Mouse (Mus musculus) layer of hippocampus, adult 11-12 months (tissue): ENCODE measurements around the gene Pkd2.

Source experiments
- DNase-seq: peaks from one replicate; pipeline ENCODE4 v3.0.0; 2022; ENCODE audit warnings: low spot score

Gene Pkd2

GRCm38 (mm10) chr5:104465731-104466130 lies 6.5 kb downstream of the Pkd2 start:
- peak; percentile 33 for DNase-seq

DNA sequence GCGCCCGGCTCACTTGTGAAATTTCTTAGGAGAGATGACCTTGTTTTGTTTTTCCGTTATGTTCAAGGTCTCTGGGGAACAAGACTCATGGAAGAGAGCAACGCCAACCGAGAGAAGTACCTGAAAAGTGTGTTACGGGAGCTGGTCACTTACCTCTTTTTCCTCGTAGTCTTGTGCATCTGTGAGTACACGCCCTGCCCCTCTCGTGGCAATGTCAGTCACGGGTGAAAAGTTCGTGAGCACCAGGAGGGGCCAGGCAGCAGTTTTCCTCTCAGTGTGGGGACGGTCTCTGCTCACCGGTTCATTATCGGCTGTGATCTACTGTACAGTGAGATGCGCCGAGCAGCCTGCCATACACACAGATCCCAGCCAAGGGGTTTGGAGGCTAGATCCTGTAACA lies 7.6 kb downstream of the Pkd2 start:
- no peak for DNase-seq

DNA sequence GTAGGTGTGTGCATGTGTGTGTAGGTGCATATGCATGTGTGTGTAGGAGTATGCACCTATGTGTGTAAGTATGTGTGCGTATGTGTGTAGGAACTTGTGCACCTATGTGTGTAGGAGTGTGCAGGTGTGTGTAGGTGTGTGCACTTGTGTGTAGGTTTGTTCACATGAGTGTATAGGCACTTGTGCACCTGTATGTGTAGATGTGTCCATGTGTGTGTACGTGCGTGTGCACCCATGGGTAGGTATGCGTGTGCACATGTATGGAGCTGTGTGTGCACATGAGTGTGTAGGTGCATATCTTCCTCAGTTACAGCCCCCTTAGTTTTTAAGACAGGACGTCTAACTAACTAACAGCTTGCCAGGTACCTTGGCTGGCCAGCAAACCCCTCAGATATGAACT lies 9.3 kb downstream of the Pkd2 start:
- no peak for DNase-seq

- DNase-seq: no peak
These were observed 11.7 kb downstream of the Pkd2 start for GRCm38 (mm10) chr5:104470981-104471391.

DNA sequence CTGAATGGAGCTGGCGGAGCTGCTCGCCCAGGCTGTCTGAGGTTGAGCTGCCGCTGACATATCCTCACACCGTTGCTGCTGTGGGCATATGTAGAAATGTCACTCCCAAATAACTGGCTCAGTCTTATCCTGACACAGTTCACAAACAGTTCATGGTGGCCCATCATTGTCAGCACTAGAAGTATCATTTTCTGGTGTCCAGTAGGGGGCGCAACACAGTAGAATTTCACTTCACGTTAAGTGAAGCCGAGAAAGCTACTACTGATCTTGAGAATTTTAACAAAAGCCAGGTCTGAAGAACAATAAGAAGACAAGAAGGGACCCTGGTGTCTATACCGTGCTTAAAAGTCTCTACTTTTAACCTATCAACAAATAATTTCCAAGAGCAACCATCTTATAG lies 13.1 kb downstream of the Pkd2 start:
- DNase-seq: no peak

DNA sequence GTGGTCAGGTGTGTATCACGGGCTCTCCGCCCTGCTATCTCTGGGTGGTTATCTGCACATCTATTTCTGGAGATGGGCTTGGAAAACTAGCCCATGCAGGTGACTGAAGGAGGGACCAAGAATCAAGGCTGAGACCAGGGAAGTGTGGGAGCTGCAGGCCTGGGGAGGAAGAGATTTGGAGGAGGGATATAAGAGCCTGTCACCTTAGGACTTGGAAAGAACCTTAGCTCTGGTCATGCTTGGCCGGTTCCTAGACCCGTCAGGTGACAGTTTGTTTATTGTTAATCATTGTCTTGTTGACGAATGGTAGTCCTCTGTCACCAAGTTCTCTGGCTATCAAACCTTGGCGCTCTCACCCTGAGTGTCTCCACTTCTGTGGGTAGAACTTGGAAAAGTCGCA lies 21.1 kb downstream of the Pkd2 start:
- no peak for DNase-seq

DNA sequence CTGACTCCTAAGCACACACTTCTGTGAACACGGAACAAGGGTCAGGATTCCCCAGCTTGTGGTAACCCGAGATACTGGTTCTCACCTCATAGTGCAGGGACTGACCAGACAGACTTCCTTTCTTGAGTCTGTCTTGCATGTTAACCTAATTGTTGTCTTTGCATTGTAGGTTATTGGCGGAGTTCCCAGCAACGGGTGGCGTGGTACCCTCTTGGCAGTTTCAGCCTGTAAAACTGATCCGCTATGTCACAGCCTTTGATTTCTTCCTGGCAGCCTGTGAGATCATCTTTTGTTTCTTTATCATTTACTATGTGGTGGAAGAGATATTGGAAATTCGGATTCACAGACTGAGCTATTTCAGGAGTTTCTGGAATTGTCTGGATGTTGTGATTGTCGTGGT lies 23.6 kb downstream of the Pkd2 start:
- DNase-seq: no peak

DNA sequence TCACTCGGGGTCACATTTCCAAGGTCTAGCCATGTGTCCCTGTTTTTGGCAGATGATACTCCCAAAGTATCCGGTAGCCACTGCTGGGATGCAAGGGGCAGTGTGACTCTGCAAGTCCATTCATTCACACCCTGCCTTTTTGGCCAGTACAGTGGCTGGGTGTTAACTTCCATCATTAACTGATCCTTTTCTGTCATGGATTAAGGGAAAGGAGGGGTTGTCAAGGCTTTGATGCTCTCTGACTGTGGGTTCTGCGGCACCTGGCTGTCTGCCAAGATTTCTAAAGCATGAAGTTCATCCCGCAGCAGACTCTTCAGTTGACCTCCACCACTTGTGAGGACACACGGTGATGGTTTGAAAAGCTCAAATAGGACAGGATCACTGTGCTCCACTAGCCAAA lies 32.3 kb downstream of the Pkd2 start:
- no peak for DNase-seq

DNA sequence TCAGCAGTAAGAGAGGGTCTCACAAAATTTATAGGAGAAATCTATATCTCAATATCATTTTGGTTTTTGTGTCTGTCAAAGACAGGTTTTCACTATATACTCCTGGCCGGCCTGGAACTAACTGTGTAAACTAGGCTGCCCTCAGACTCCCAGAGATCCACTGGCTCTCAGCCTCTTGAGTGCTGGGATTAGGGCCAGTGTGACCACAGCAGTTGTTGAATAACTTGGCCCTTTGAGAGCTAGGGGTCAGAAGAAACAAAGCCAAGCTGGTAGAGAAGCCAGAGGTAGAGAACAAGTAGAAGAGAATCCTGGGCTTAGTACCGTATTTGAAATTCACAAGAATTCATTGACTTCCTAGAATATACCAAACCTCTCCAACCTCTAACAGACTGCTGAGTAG lies 45.6 kb downstream of the Pkd2 start:
- no peak for DNase-seq

- DNase-seq: no peak
These were observed 48.6 kb downstream of the Pkd2 start for GRCm38 (mm10) chr5:104507829-104508194.

- DNase-seq: peak; percentile 79
These were observed 49.1 kb downstream of the Pkd2 start, which contains the start of gene BC005561 for GRCm38 (mm10) chr5:104508195-104508891. Gene BC005561 (plus strand): TSS chr5:104508352.

DNA sequence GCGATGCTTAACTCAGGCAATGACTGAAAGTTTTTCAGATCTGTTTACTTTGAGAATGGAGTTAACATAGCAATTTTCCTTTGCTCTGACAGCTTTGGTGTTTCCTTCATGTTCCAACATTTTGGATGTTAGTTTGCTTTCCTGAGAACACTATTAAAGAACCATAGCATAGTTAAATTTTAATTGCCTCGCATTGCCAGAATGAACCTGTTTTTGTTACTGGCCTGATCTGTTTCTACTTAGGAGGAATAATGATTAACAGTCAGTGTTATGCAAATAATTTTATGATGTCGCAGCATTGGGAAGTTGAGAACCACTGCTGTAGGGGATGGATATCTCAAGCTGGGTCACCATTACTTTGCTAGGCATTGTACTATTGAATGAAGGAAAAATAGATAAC lies 52.0 kb downstream of the Pkd2 start:
- DNase-seq: no peak

- no peak for DNase-seq
These were observed 79.4 kb downstream of the Pkd2 start for GRCm38 (mm10) chr5:104538612-104539011.

- DNase-seq: no peak
These were observed 80.1 kb downstream of the Pkd2 start for GRCm38 (mm10) chr5:104539331-104539730.
